In genomic region chr2:119810890-119811289, GRCm38 (mm10) we compare ENCODE assay signal across 17 mouse cellular contexts. TPM values are rescaled to one million over a fixed set of nuclear protein-coding genes. Genes with fewer than 3 reads are reported as not detected.
"Had no signal": no experiment of that assay in that cellular context is flagged by ENCODE, and none has a peak within 500 bp of the region (broad histone marks: within the 10 kb centered on the region; RNA-seq: fewer than 3 reads in every experiment).

No protein-coding gene starts in this region.

- DNase-seq: kidney, adult 18-20 months; kidney, adult 9 months; kidney, postnatal 14 days; kidney, postnatal 4 days; layer of hippocampus, adult 9-11 months; layer of hippocampus, postnatal 36 days; liver, embryonic 13.5 days; lung, adult 2 months; lung, postnatal 14 days; lung, postnatal 4 days; midbrain, embryonic 14.5 days; thymus, adult 2 months; thymus, postnatal 14 days; thymus, postnatal 4 days had no signal

RNA-seq across cellular contexts. Expression of gene Tyro3, which starts 13.4 kb away (rescaled TPM):
- total RNA-seq: megakaryocyte progenitor cell, adult 5-6 weeks; megakaryocyte-erythroid progenitor cell, adult 5-6 weeks had no signal

RNA-seq across cellular contexts. Expression of gene Ltk, which starts 50.7 kb away (rescaled TPM):
- total RNA-seq: liver, adult 2 months; megakaryocyte progenitor cell, adult 5-6 weeks; megakaryocyte-erythroid progenitor cell, adult 5-6 weeks had no signal
